Mouse (Mus musculus) hindbrain, embryonic 15.5 days (tissue): ENCODE results near the gene Spata20. TPM values are rescaled to one million over a fixed set of nuclear protein-coding genes. Genes with fewer than 3 reads are reported as not detected.
A peak's percentile ranks its signal among the peaks of the same experiment; 100 is the strongest.

Experiments used
- ATAC-seq: fragments of 200-750 bp; cut with Nextera tagmentation; 2 replicates; pipeline ENCODE4 v1.8.0; 2017; ENCODE audit warnings: low read depth, moderate number of reproducible peaks, moderate TSS enrichment; ENCODE audit not compliant: low FRiP score
- H3K27ac ChIP-seq: fragments of 300-500 bp; sonication (generic); replicated peaks from 2 replicates; pipeline ENCODE4 v1.5.1; 2015; ENCODE audit warnings: mild to moderate bottlenecking, inconsistent platforms
- H3K27me3 ChIP-seq: fragments of 300-500 bp; sonication (generic); 2 replicates; pipeline ENCODE4 v1.6.1; 2015; ENCODE audit warnings: control low read depth, inconsistent platforms
- H3K36me3 ChIP-seq: fragments of 300-500 bp; sonication (generic); 2 replicates; pipeline ENCODE4 v1.6.1; 2015; ENCODE audit warnings: control low read depth, inconsistent platforms
- H3K4me1 ChIP-seq: fragments of 300-500 bp; sonication (generic); replicated peaks from 2 replicates; pipeline ENCODE4 v1.6.1; 2015; ENCODE audit warnings: control low read depth, inconsistent platforms
- H3K4me2 ChIP-seq: fragments of 300-500 bp; sonication (generic); 2 replicates; pipeline ENCODE4 v1.6.1; 2015; ENCODE audit warnings: moderate library complexity, mild to moderate bottlenecking, inconsistent platforms
- H3K4me3 ChIP-seq: fragments of 300-500 bp; sonication (generic); 2 replicates; pipeline ENCODE4 v1.5.1; 2015; ENCODE audit warnings: mild to moderate bottlenecking, inconsistent platforms
- H3K9ac ChIP-seq: fragments of 300-500 bp; sonication (generic); 2 replicates; pipeline ENCODE4 v1.6.1; 2015; ENCODE audit warnings: inconsistent platforms
- H3K9me3 ChIP-seq: fragments of 300-500 bp; sonication (generic); 2 replicates; pipeline ENCODE4 v1.6.1; 2016; ENCODE audit warnings: control low read depth, inconsistent platforms
- WGBS: fragments of 180-500 bp; shearing (Covaris S2); methylation state at CpG from one replicate; pipeline ENCODE4 v1.1.7; 2015; 5-methylcytosine and 5-hydroxymethylcytosine counted together
- polyA plus RNA-seq: library from polyadenylated mRNA; unstranded; fragments of >200 nt; fragmentation: Nextera tagmentation; extraction: Ambion mirVana; gene quantifications from 2 replicates; pipeline ENCODE4 v1.2.1, GENCODE M21; 2015

Gene Spata20
- polyA plus RNA-seq, 1 experiment from 2014 or later, result 0.84 TPM

DNA sequence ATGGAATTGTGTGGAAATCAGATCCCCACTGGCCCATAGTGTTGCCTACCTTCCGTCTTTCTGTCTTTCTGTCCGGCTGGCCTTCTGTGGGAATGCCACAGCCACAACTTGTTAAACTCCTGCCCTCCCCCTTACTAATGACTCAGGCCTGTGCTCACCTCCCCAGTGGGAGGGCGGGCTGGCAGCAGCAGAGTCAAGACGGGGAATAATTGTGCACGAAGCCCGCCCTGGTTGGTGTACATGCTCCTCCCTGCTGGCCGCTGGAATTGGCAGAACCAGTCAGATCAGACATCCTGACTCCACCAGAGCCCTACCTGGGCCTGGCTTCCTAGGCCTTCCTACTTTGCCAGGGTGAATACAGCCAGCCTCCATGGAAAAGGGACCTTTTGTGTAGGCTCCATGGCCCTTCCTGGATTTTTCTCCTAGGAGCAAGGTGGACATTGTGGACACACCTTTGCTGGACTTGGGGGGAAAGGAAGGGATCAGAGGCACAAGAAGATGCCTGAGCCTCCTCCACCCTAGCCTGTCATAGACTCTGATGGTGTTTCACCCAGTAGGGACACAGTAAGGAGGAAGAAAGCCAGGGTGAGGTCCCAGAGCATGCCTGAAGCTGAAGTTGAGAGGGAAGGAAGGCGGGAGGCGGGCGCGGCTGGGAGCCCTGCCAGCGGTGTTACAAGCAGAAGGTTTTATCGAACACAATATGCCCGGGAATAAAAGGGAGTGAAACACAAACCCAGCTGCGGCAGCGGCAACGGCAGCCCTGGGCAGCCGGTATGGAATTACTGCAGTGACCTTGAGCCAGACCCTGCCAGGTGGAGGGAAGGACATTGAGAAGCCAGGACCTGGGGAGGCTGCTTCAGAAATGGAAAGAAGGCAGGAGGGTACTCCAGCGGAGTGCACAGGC, 12.4 kb upstream of the Spata20 start:
- H3K27ac ChIP-seq, result no peak overlapping the region
- no peaks in the 10 kb centered on the region for H3K9me3 ChIP-seq
- H3K9ac ChIP-seq, result no peak overlapping the region
- H3K4me1 ChIP-seq, result peaks cover 24% of the 10 kb centered on the region
- ATAC-seq, result no peak; the same call in 1 of the 2 replicates
- no peaks in the 10 kb centered on the region for H3K36me3 ChIP-seq
- 20% methylated on average over 19 of the region's 19 CpGs for WGBS
- H3K4me3 ChIP-seq, result no peak overlapping the region
- H3K4me2 ChIP-seq, result peak overlapping the region; percentile 57
- peaks cover 7% of the 10 kb centered on the region for H3K27me3 ChIP-seq

GRCm38 (mm10) chr11:94495415-94495814, 9.4 kb upstream of the Spata20 start:
- Histone ChIP-seq H3K4me3 (no peak overlapping the region), H3K9ac (no peak overlapping the region), H3K9me3 (no peaks in the 10 kb centered on the region), H3K4me1 (peaks cover 36% of the 10 kb centered on the region), H3K4me2 (no peak overlapping the region), H3K27ac (no peak overlapping the region), H3K36me3 (no peaks in the 10 kb centered on the region), H3K27me3 (peaks cover 11% of the 10 kb centered on the region)
- ATAC-seq, result no peak
- WGBS, result 79% methylated on average over 3 of the region's 3 CpGs

- 72% methylated on average over 7 of the region's 7 CpGs for WGBS
- peak overlapping the region; percentile 61; the same call in 1 of the 2 replicates for H3K9ac ChIP-seq
- no peaks in the 10 kb centered on the region for H3K36me3 ChIP-seq
- no peak for ATAC-seq
- no peaks in the 10 kb centered on the region for H3K9me3 ChIP-seq
- H3K4me1 ChIP-seq, result peaks cover 12% of the 10 kb centered on the region
- H3K4me2 ChIP-seq, result peak overlapping the region; percentile 78
- H3K27ac ChIP-seq, result no peak overlapping the region
- peak overlapping the region; percentile 51 for H3K4me3 ChIP-seq
- peaks cover 10% of the 10 kb centered on the region; the same call in 1 of the 2 replicates for H3K27me3 ChIP-seq
These were observed 5.7 kb upstream of the Spata20 start for GRCm38 (mm10) chr11:94491749-94492099.

GRCm38 (mm10) chr11:94491035-94491748, 5.2 kb upstream of the Spata20 start:
- peaks cover 12% of the 10 kb centered on the region for H3K4me1 ChIP-seq
- H3K27me3 ChIP-seq, result peaks cover 10% of the 10 kb centered on the region; the same call in 1 of the 2 replicates
- no peak overlapping the region for H3K27ac ChIP-seq
- ATAC-seq, result peak; percentile 77
- H3K4me3 ChIP-seq, result peak overlapping the region; percentile 51
- H3K9me3 ChIP-seq, result no peaks in the 10 kb centered on the region
- no peaks in the 10 kb centered on the region for H3K36me3 ChIP-seq
- H3K9ac ChIP-seq, result peak overlapping the region; percentile 61
- 4% methylated on average over 55 of the region's 55 CpGs for WGBS
- H3K4me2 ChIP-seq, result peak overlapping the region; percentile 78

GRCm38 (mm10) chr11:94489745-94490144, 3.8 kb upstream of the Spata20 start:
- peaks cover 10% of the 10 kb centered on the region; the same call in 1 of the 2 replicates for H3K27me3 ChIP-seq
- peaks cover 15% of the 10 kb centered on the region for H3K4me1 ChIP-seq
- H3K4me3 ChIP-seq, result no peak overlapping the region
- no peak overlapping the region for H3K9ac ChIP-seq
- no peak overlapping the region for H3K27ac ChIP-seq
- no peaks in the 10 kb centered on the region for H3K9me3 ChIP-seq
- no peak for ATAC-seq
- 35% methylated on average over 4 of the region's 4 CpGs for WGBS
- H3K4me2 ChIP-seq, result no peak overlapping the region
- no peaks in the 10 kb centered on the region for H3K36me3 ChIP-seq

GRCm38 (mm10) chr11:94488767-94489533, 3.0 kb upstream of the Spata20 start:
- Histone ChIP-seq H3K27ac (no peak overlapping the region), H3K9me3 (no peaks in the 10 kb centered on the region), H3K4me3 (no peak overlapping the region), H3K36me3 (no peaks in the 10 kb centered on the region), H3K4me1 (peaks cover 15% of the 10 kb centered on the region), H3K27me3 (peaks cover 10% of the 10 kb centered on the region; the same call in 1 of the 2 replicates), H3K9ac (no peak overlapping the region), H3K4me2 (no peak overlapping the region)
- WGBS, result 89% methylated on average over 11 of the region's 11 CpGs
- no peak for ATAC-seq

DNA sequence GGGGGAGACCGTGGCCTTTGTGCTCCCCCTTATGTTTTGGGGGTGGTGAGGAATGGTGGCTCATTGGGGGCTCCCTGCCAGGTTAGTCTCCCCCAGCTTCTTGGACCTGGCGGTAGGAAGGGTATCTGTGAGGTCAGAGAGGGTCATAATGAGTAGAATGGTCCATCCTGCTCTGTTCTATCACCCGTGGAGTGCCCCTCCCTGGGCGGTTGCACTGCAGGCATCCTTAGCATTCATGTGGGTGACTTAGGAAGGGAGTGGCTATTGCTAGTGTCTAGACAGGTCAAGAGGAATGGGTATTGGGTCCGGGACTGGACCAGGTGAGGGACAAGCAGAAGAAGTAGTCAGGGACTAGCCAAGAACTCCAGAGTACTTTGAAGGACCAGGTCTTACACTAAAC, 756 bp downstream of the Spata20 start:
- H3K27ac ChIP-seq, result no peak overlapping the region
- WGBS, result 83% methylated on average over 5 of the region's 5 CpGs
- H3K9ac ChIP-seq, result no peak overlapping the region
- H3K4me3 ChIP-seq, result no peak overlapping the region
- ATAC-seq, result no peak
- no peaks in the 10 kb centered on the region for H3K36me3 ChIP-seq
- peaks cover 3% of the 10 kb centered on the region; the same call in 1 of the 2 replicates for H3K4me1 ChIP-seq
- H3K27me3 ChIP-seq, result peaks cover 2% of the 10 kb centered on the region; the same call in 1 of the 2 replicates
- H3K4me2 ChIP-seq, result no peak overlapping the region
- no peaks in the 10 kb centered on the region for H3K9me3 ChIP-seq

DNA sequence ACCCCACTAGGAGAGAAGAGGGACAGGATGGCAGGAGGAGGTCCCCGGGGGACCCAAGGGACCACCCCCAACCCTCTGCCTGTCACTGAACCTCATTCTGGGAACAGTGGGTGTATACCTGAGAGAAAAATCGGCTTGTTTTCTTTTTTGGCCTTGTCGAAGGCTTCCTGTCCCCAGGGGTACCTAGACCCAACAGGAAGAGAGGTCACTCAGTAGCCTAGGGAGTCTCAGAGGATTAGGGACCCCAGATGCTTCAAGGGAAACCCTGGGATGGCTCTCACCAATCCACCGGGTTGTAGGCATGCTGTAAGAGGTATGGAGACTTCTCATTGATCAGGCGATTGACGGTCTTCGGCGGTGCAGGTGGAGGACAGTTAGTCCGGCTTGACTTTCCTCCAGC, 1.3 kb downstream of the Spata20 start:
- 89% methylated on average over 9 of the region's 9 CpGs for WGBS
- Histone ChIP-seq H3K9ac (no peak overlapping the region), H3K4me3 (no peak overlapping the region), H3K4me2 (no peak overlapping the region), H3K9me3 (no peaks in the 10 kb centered on the region), H3K27me3 (no peaks in the 10 kb centered on the region; the same call in 1 of the 2 replicates), H3K27ac (no peak overlapping the region), H3K36me3 (no peaks in the 10 kb centered on the region), H3K4me1 (peaks cover 3% of the 10 kb centered on the region; the same call in 1 of the 2 replicates)
- ATAC-seq, result no peak

DNA sequence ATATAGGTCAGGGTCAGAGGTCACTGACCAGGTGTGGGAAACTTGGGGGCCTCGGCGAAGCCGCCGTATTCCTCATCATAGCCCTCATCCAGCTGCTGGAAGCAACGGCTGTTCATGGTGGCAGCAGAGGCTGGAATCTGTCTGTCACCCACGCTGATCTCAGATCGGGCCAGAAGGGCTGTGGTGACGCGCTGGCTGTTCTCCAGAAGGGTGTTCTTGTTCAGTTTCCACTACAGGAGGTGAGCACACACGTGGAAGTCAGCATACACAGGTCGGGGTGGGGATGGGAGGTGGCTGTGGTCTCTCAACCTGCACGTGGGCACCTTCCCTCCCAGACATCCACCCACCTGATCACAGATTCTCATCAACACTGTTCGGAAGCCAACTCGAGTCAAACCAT, 2.1 kb downstream of the Spata20 start:
- no peak overlapping the region for H3K4me2 ChIP-seq
- H3K4me1 ChIP-seq, result peaks cover 3% of the 10 kb centered on the region; the same call in 1 of the 2 replicates
- no peaks in the 10 kb centered on the region for H3K9me3 ChIP-seq
- H3K27ac ChIP-seq, result no peak overlapping the region
- no peak overlapping the region for H3K4me3 ChIP-seq
- no peak for ATAC-seq
- no peaks in the 10 kb centered on the region for H3K36me3 ChIP-seq
- no peaks in the 10 kb centered on the region; the same call in 1 of the 2 replicates for H3K27me3 ChIP-seq
- 80% methylated on average over 14 of the region's 14 CpGs for WGBS
- H3K9ac ChIP-seq, result no peak overlapping the region

DNA sequence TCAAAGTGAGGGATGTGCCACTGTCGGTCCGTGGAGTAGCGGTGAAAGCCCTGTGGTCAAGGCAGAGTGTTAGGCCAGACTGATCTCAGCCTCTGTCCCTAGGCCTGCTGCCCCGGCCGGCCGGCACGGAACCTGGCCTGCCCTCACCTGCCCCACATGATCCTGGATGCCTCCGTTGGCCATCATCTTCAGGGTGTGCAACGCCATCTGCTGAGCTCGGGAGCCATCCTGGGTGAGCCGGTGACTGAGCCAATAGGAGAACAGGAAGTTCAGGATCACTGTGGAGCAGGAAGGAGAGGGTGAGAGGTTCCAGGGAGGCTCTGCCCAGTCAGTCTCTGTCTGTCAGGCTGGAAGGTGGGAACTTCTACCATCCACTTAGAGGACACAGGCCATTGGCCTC, 2.5 kb downstream of the Spata20 start:
- WGBS, result 80% methylated on average over 11 of the region's 11 CpGs
- Histone ChIP-seq H3K4me2 (no peak overlapping the region), H3K27me3 (no peaks in the 10 kb centered on the region; the same call in 1 of the 2 replicates), H3K27ac (no peak overlapping the region), H3K9ac (no peak overlapping the region), H3K36me3 (no peaks in the 10 kb centered on the region), H3K4me3 (no peak overlapping the region), H3K9me3 (no peaks in the 10 kb centered on the region), H3K4me1 (peaks cover 3% of the 10 kb centered on the region; the same call in 1 of the 2 replicates)
- ATAC-seq, result no peak

DNA sequence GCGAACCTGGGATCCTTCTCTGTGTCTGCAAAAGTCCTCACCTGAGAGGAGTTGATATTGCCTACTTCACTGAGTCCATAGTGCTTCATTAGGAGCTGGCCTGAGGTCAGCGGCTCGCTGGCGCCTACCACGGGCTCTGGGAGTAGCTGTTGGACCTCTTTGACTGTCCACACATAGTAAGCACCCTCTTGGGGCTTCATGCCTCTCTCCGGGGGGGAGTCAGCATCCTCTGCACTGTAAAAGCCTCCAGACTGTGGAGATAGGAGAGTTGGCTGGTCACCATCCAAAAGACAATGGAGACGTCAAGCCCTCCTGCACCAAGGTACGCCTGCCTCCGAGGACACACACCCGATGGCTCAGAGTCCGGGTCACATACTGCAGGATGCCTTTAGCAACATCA, 3.2 kb downstream of the Spata20 start:
- Histone ChIP-seq H3K9ac (no peak overlapping the region), H3K27me3 (no peaks in the 10 kb centered on the region; the same call in 1 of the 2 replicates), H3K9me3 (no peaks in the 10 kb centered on the region), H3K4me2 (no peak overlapping the region), H3K4me3 (no peak overlapping the region), H3K27ac (no peak overlapping the region), H3K4me1 (peaks cover 3% of the 10 kb centered on the region; the same call in 1 of the 2 replicates), H3K36me3 (no peaks in the 10 kb centered on the region)
- WGBS, result 92% methylated on average over 11 of the region's 11 CpGs
- ATAC-seq, result no peak
